Mouse (Mus musculus) liver, adult 2 months (tissue): ENCODE measurements at regions not wholly inside any gene's neighbourhood (a gene's known extent, or its start where the extent isn't known, plus 50 kb on each side); places are given as distances from the start of the nearest gene placed in this dataset.
"Not testable (repeated sequence)": the region's sequence is repeated elsewhere in the genome, so short reads cannot be mapped to it uniquely, and the experiment has no call there.

ENCODE experiments used
- DNase-seq: peaks from one replicate; pipeline ENCODE4 v3.0.0-alpha.2; 2011; ENCODE audit warnings: low read depth, low spot score; ENCODE audit errors: extremely low read depth
- H3K27ac ChIP-seq: fragments of 200-500 bp; replicated peaks from 2 replicates; pipeline ENCODE4 v1.5.1; 2012; ENCODE audit warnings: low read depth, mild to moderate bottlenecking, control low read depth, inconsistent platforms, low read length; ENCODE audit not compliant: insufficient read depth
- H3K27me3 ChIP-seq: fragments of 200-500 bp; 2 replicates; pipeline ENCODE4 v1.6.1; 2012; ENCODE audit warnings: mild to moderate bottlenecking, moderate library complexity, low read length, inconsistent platforms; ENCODE audit not compliant: control insufficient read depth, insufficient read depth
- H3K36me3 ChIP-seq: fragments of 200-500 bp; 2 replicates; pipeline ENCODE4 v1.6.1; 2012; ENCODE audit warnings: low read length, inconsistent platforms; ENCODE audit not compliant: control insufficient read depth, insufficient read depth
- H3K4me1 ChIP-seq: fragments of 200-500 bp; 2 replicates; pipeline ENCODE4 v1.6.1; 2011; ENCODE audit warnings: low read length; ENCODE audit not compliant: control insufficient read depth, insufficient read depth
- H3K4me3 ChIP-seq: fragments of 200-500 bp; 2 replicates; pipeline ENCODE4 v1.5.1; 2011; ENCODE audit warnings: low read depth, mild to moderate bottlenecking, control low read depth, low read length, moderate library complexity; ENCODE audit not compliant: insufficient read depth
- H3K79me2 ChIP-seq: fragments of 200-500 bp; 2 replicates; pipeline ENCODE4 v1.6.1; 2012; ENCODE audit warnings: inconsistent platforms, mild to moderate bottlenecking, low read length, moderate library complexity; ENCODE audit not compliant: control insufficient read depth, insufficient read depth
- H3K9ac ChIP-seq: fragments of 200-500 bp; 2 replicates; pipeline ENCODE4 v1.6.1; 2012; ENCODE audit warnings: low read depth, mild to moderate bottlenecking, control low read depth, inconsistent platforms, low read length
- CTCF ChIP-seq: fragments of 200-500 bp; IDR thresholded peaks from 2 replicates; pipeline ENCODE4 v1.5.1; 2011; ENCODE audit warnings: low read depth, low read length, control low read depth
- POLR2A ChIP-seq: fragments of 200-500 bp; IDR thresholded peaks from 2 replicates; pipeline ENCODE4 v1.6.1; 2011; ENCODE audit warnings: low read length, control low read depth; ENCODE audit not compliant: insufficient read depth; ENCODE audit errors: extremely low read depth
- WGBS: fragments of 180-500 bp; shearing (Covaris S2); methylation state at CpG from one replicate; pipeline ENCODE4 v1.1.7; 2018; 5-methylcytosine and 5-hydroxymethylcytosine counted together

GRCm38 (mm10) chr3:5917536-5917935 is 166.9 kb downstream of the Gm8797 start:
- H3K4me1 ChIP-seq: no peaks in the 10 kb centered on the region
- H3K9ac ChIP-seq: no peak overlapping the region
- no peak overlapping the region for H3K27ac ChIP-seq
- DNase-seq: no peak
- WGBS: 65% methylated on average over 1 of the region's 1 CpGs
- H3K27me3 ChIP-seq: no peaks in the 10 kb centered on the region
- no peaks in the 10 kb centered on the region for H3K79me2 ChIP-seq
- no peak for TF ChIP-seq POLR2A
- no peak for TF ChIP-seq CTCF
- H3K4me3 ChIP-seq: no peak overlapping the region
- no peaks in the 10 kb centered on the region for H3K36me3 ChIP-seq

- H3K4me1 ChIP-seq, H3K79me2 ChIP-seq, H3K9ac ChIP-seq, H3K36me3 ChIP-seq, H3K4me3 ChIP-seq, DNase-seq, H3K27me3 ChIP-seq, H3K27ac ChIP-seq: not testable (repeated sequence)
- 85% methylated on average over 11 of the region's 11 CpGs for WGBS
Observed at GRCm38 (mm10) chr3:5950243-5950642, 199.6 kb downstream of the Gm8797 start.

GRCm38 (mm10) chr3:5989011-5989645 is 238.5 kb downstream of the Gm8797 start:
- not testable (repeated sequence) for DNase-seq, H3K36me3 ChIP-seq, H3K27me3 ChIP-seq, H3K9ac ChIP-seq, H3K27ac ChIP-seq, H3K4me3 ChIP-seq, H3K79me2 ChIP-seq, H3K4me1 ChIP-seq
- 63% methylated on average over 5 of the region's 5 CpGs for WGBS

GRCm38 (mm10) chr3:6004423-6004822 is 253.8 kb downstream of the Gm8797 start:
- no peaks in the 10 kb centered on the region for H3K79me2 ChIP-seq
- no peaks in the 10 kb centered on the region for H3K4me1 ChIP-seq
- H3K9ac ChIP-seq: no peak overlapping the region
- no peaks in the 10 kb centered on the region for H3K36me3 ChIP-seq
- TF ChIP-seq CTCF (no peak), POLR2A (no peak)
- H3K27me3 ChIP-seq: no peaks in the 10 kb centered on the region
- no peak for DNase-seq
- H3K4me3 ChIP-seq: no peak overlapping the region
- H3K27ac ChIP-seq: no peak overlapping the region
- 59% methylated on average over 1 of the region's 1 CpGs for WGBS

GRCm38 (mm10) chr3:6018749-6019148 is 268.1 kb downstream of the Gm8797 start:
- Histone ChIP-seq H3K79me2 (no peaks in the 10 kb centered on the region), H3K36me3 (no peaks in the 10 kb centered on the region), H3K4me3 (no peak overlapping the region), H3K27me3 (no peaks in the 10 kb centered on the region), H3K4me1 (no peaks in the 10 kb centered on the region), H3K9ac (no peak overlapping the region), H3K27ac (no peak overlapping the region)
- no peak for DNase-seq
- TF ChIP-seq POLR2A: no peak
- TF ChIP-seq CTCF: no peak
- WGBS: 67% methylated on average over 1 of the region's 1 CpGs

- not testable (repeated sequence) for H3K36me3 ChIP-seq
Observed at GRCm38 (mm10) chr3:6041325-6041724, 290.7 kb downstream of the Gm8797 start.

More at GRCm38 (mm10) chr3:6041325-6041724, 290.7 kb downstream of the Gm8797 start:
- H3K79me2 ChIP-seq, H3K4me3 ChIP-seq, H3K4me1 ChIP-seq, H3K27ac ChIP-seq, DNase-seq, H3K27me3 ChIP-seq, H3K9ac ChIP-seq: not testable (repeated sequence)
- WGBS: 57% methylated on average over 3 of the region's 3 CpGs
